Mouse (Mus musculus) testis, adult 2 months (tissue): ENCODE data around the gene Fn1. TPM values are rescaled to one million over a fixed set of nuclear protein-coding genes. Genes with fewer than 3 reads are reported as not detected.

ENCODE experiments used
- H3K27ac ChIP-seq: fragments of 200-500 bp; 2 replicates; pipeline ENCODE4 v1.5.1; 2012; ENCODE audit warnings: low read depth, low read length; ENCODE audit not compliant: control insufficient read depth, insufficient read depth
- H3K27me3 ChIP-seq: fragments of 200-500 bp; 2 replicates; pipeline ENCODE4 v1.6.1; 2012; ENCODE audit warnings: mild to moderate bottlenecking, low read length, moderate library complexity; ENCODE audit not compliant: control insufficient read depth, insufficient read depth
- H3K36me3 ChIP-seq: fragments of 200-500 bp; 2 replicates; pipeline ENCODE4 v1.6.1; 2012; ENCODE audit warnings: mild to moderate bottlenecking, low read length; ENCODE audit not compliant: control insufficient read depth, insufficient read depth
- H3K4me1 ChIP-seq: fragments of 200-500 bp; 2 replicates; pipeline ENCODE4 v1.6.1; 2012; ENCODE audit warnings: low read length; ENCODE audit not compliant: control insufficient read depth, insufficient read depth
- H3K4me3 ChIP-seq: fragments of 200-500 bp; 2 replicates; pipeline ENCODE4 v1.5.1; 2012; ENCODE audit warnings: low read depth, mild to moderate bottlenecking, low read length, moderate library complexity, mixed read lengths; ENCODE audit not compliant: control insufficient read depth
- CTCF ChIP-seq: fragments of 200-500 bp; IDR thresholded peaks from 2 replicates; pipeline ENCODE4 v1.5.1; 2012; ENCODE audit warnings: low read depth, mild to moderate bottlenecking, inconsistent platforms, low read length, moderate library complexity; ENCODE audit not compliant: control insufficient read depth, insufficient read depth, insufficient replicate concordance
- POLR2A ChIP-seq: fragments of 200-500 bp; IDR thresholded peaks from 2 replicates; pipeline ENCODE4 v1.6.1; 2012; ENCODE audit warnings: low read depth, mild to moderate bottlenecking, inconsistent platforms, low read length, moderate library complexity; ENCODE audit not compliant: control insufficient read depth
- polyA plus RNA-seq: library from polyadenylated mRNA; depleted of rRNA; stranded (reverse); fragments of >200 nt; gene quantifications from 2 replicates; pipeline ENCODE4 v1.2.3, GENCODE M21; 2012

The Fn1 gene
- polyA plus RNA-seq, 1 experiment, result 15.8 TPM

GRCm38 (mm10) chr1:71636665-71637064 lies 16.3 kb downstream of the Fn1 start:
- H3K27ac ChIP-seq, result no peak overlapping the region
- H3K36me3 ChIP-seq, result no peaks in the 10 kb centered on the region
- TF ChIP-seq POLR2A (no peak), CTCF (no peak)
- no peaks in the 10 kb centered on the region for H3K4me1 ChIP-seq
- no peaks in the 10 kb centered on the region for H3K27me3 ChIP-seq
- no peak overlapping the region for H3K4me3 ChIP-seq

GRCm38 (mm10) chr1:71636116-71636515 lies 16.9 kb downstream of the Fn1 start:
- H3K4me1 ChIP-seq, result no peaks in the 10 kb centered on the region
- no peaks in the 10 kb centered on the region for H3K36me3 ChIP-seq
- H3K27ac ChIP-seq, result no peak overlapping the region
- H3K27me3 ChIP-seq, result no peaks in the 10 kb centered on the region
- TF ChIP-seq CTCF, result no peak
- TF ChIP-seq POLR2A, result no peak
- H3K4me3 ChIP-seq, result no peak overlapping the region

DNA sequence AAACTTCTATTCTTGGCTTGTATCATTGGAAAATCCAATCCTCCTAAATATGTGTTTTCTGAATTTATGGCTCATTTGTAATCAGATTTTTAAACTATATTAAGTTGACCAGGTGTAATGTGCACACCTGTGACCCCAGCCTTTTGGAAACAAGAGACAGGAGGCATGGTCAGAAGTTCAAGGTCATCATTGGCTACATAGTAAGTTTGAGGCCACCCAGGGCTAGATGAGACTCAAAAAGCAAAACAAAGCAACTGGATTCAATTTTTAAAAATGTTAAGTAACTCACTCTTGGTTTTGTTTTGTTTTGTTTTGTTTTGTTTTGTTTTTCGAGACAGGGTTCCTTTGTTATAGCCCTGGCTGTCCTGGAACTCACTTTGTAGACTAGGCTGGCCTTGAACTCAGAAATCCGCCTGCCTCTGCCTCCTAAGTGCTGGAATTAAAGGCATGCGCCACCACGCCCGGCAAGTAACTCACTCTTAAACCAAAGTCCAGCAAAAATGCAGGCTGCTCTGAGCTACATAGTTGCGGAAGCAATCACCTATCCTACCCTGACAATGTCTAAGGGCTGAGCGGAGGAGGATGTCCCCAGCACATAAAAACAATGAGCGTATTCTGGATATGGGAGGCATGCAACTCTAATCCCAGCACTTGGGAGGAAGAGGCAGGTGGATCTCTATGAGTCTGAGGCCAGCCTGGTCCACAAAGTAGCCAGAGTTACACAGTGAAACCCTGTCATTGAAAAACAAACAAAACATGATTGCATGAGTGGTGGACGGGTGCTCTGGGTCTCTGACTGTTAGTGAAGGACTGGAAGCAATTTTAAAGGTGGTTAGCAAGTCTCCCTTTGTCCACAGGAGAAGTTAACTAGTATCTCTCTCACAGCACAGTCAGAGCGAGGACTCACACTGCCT lies 17.6 kb downstream of the Fn1 start:
- no peak overlapping the region for H3K4me3 ChIP-seq
- H3K27ac ChIP-seq, result no peak overlapping the region
- no peaks in the 10 kb centered on the region for H3K36me3 ChIP-seq
- TF ChIP-seq CTCF, result no peak
- TF ChIP-seq POLR2A, result no peak
- H3K4me1 ChIP-seq, result no peaks in the 10 kb centered on the region
- no peaks in the 10 kb centered on the region for H3K27me3 ChIP-seq

GRCm38 (mm10) chr1:71634471-71634981 lies 18.5 kb downstream of the Fn1 start:
- no peaks in the 10 kb centered on the region for H3K36me3 ChIP-seq
- TF ChIP-seq CTCF (no peak), POLR2A (no peak)

GRCm38 (mm10) chr1:71632387-71632786 lies 20.6 kb downstream of the Fn1 start:
- no peak overlapping the region for H3K27ac ChIP-seq
- TF ChIP-seq CTCF (no peak), POLR2A (no peak)
- peaks cover 6% of the 10 kb centered on the region for H3K4me1 ChIP-seq
- H3K36me3 ChIP-seq, result no peaks in the 10 kb centered on the region
- no peak overlapping the region for H3K4me3 ChIP-seq
- no peaks in the 10 kb centered on the region for H3K27me3 ChIP-seq

More at GRCm38 (mm10) chr1:71634471-71634981, 18.5 kb downstream of the Fn1 start:
- Histone ChIP-seq H3K27ac (no peak overlapping the region), H3K4me1 (no peaks in the 10 kb centered on the region; the same call in 1 of the 2 replicates), H3K27me3 (no peaks in the 10 kb centered on the region), H3K4me3 (no peak overlapping the region)

DNA sequence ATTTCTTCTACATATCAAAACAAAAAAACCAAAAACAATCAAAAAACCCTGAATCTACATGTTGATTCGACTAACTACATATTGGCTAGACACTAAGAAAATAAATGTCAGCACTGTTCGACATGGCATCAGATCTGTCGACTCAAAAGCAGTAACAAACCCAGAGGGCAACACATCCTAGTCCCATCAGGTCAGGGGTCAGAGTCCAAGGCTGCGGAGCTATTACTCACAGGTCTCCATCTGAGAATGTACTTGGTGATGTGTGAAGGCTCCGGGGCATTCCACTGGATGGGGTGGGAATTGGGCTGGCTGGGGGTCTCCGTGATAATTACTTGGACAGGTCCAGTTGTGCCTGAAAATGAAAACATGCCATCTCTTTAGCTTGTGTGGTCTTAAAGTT lies 21.2 kb downstream of the Fn1 start:
- H3K27me3 ChIP-seq, result no peaks in the 10 kb centered on the region
- no peaks in the 10 kb centered on the region for H3K36me3 ChIP-seq
- no peak overlapping the region for H3K4me3 ChIP-seq
- TF ChIP-seq CTCF, result no peak
- no peak for TF ChIP-seq POLR2A
- no peak overlapping the region for H3K27ac ChIP-seq
- H3K4me1 ChIP-seq, result peaks cover 6% of the 10 kb centered on the region

- no peak overlapping the region for H3K4me3 ChIP-seq
- TF ChIP-seq POLR2A (no peak), CTCF (no peak)
- no peaks in the 10 kb centered on the region for H3K27me3 ChIP-seq
- H3K4me1 ChIP-seq, result peaks cover 6% of the 10 kb centered on the region
- H3K36me3 ChIP-seq, result no peaks in the 10 kb centered on the region
- no peak overlapping the region for H3K27ac ChIP-seq
Observed at GRCm38 (mm10) chr1:71630243-71630642, 22.8 kb downstream of the Fn1 start.

DNA sequence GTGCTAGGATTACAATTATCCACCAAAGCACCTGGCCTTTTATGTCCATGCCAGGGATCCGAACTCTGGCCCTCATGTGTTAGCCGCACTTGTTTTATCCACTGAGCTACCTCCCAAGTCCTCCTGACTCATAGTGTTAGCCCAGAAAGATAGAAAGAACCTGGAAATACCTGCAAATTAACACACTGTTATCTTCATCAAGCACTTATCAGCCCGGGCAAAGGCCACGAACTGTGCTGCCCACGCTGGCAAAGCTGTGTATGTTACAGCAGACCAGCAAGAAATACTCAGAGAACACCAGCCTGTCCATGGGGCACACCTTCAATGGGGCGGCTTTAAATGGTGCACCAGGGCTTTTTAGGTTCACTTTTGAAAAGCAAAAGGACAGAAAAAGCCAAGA lies 29.4 kb downstream of the Fn1 start:
- Histone ChIP-seq H3K4me1 (no peaks in the 10 kb centered on the region), H3K36me3 (no peaks in the 10 kb centered on the region), H3K27me3 (no peaks in the 10 kb centered on the region), H3K27ac (no peak overlapping the region), H3K4me3 (no peak overlapping the region)
- TF ChIP-seq POLR2A, result no peak
- no peak for TF ChIP-seq CTCF
